Mouse (Mus musculus) bone marrow macrophage, adult 2 months (primary cell): Measurements from ENCODE around the gene Mcm3. TPM values are rescaled to one million over a fixed set of nuclear protein-coding genes. Genes with fewer than 3 reads are reported as not detected.

ENCODE experiments used
- H3K27ac ChIP-seq: 2 replicates; pipeline ENCODE4 v1.5.1; 2012; ENCODE audit warnings: low read depth, low read length; ENCODE audit not compliant: insufficient read depth
- H3K4me1 ChIP-seq: 2 replicates; pipeline ENCODE4 v1.6.1; 2012; ENCODE audit warnings: low read length; ENCODE audit not compliant: control insufficient read depth, insufficient read depth
- H3K4me3 ChIP-seq: 2 replicates; pipeline ENCODE4 v1.5.1; 2012; ENCODE audit warnings: mild to moderate bottlenecking, low read length, moderate library complexity; ENCODE audit not compliant: insufficient read depth
- CTCF ChIP-seq: IDR thresholded peaks from 2 replicates; pipeline ENCODE4 v1.5.1; 2012; ENCODE audit warnings: low read depth, mild to moderate bottlenecking, low read length, moderate library complexity
- POLR2A ChIP-seq: IDR thresholded peaks from 2 replicates; pipeline ENCODE4 v1.6.1; 2012; ENCODE audit warnings: mild to moderate bottlenecking, low read depth, low read length, borderline replicate concordance
- polyA plus RNA-seq: library from polyadenylated mRNA; stranded (reverse); fragments of >200 nt; gene quantifications from 2 replicates; pipeline ENCODE4 v1.2.4, GENCODE M21; 2012; ENCODE audit not compliant: missing spikeins, insufficient read depth, insufficient read length

Mcm3 gene
- 34.1 and 36.3 TPM in 2 replicates for polyA plus RNA-seq

GRCm38 (mm10) chr1:20819771-20820605 lies at the start of gene Mcm3:
Gene Mcm3 (minus strand): TSS chr1:20820312.
- H3K4me1 ChIP-seq, result peaks cover 12% of the 10 kb centered on the region
- TF ChIP-seq POLR2A (no peak), CTCF (no peak)
- H3K4me3 ChIP-seq, result peak within 1 kb of the TSS; percentile 84
- peak within 1 kb of the TSS; percentile 16; the same call in 1 of the 2 replicates for H3K27ac ChIP-seq

GRCm38 (mm10) chr1:20868036-20868435 lies 47.9 kb upstream of the Mcm3 start:
- TF ChIP-seq CTCF (no peak), POLR2A (no peak)

DNA sequence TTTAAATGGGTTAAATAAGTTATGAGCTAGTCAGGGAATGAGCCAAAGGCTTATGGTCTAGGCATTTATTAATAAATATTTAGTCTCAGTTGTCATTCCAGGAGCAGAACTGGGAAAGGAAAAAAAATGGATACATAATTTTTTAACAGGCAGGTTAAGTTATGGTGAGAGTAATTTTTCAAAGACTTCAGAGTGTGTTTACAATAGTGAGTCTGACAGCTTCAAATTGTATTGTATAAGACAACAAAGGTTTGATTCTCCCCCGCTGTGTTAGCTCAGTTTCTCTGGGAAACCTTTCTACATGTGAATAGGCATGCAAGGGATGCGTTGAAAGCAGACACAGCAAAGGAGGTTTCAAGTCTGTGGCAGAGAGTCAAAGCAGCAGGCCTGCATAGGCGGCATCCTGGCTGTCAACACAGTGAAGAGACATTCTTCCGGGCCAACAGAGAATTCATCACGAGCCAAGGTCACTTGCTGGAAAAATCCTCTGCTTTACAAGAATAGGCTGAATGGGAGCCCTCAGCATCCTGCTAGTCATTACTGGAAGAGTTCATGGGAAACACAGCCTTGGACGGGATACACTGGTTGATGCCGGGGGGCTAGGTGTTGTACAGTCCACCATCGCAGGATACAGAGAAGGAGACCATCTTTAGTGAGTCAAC lies 47.3 kb upstream of the Mcm3 start:
- TF ChIP-seq CTCF (no peak), POLR2A (no peak)

More at GRCm38 (mm10) chr1:20868036-20868435, 47.9 kb upstream of the Mcm3 start:
- no peaks in the 10 kb centered on the region for H3K4me1 ChIP-seq
- H3K4me3 ChIP-seq, result no peak overlapping the region
- H3K27ac ChIP-seq, result no peak overlapping the region

GRCm38 (mm10) chr1:20863452-20864172 lies 43.5 kb upstream of the Mcm3 start:
- TF ChIP-seq POLR2A, result no peak
- no peak for TF ChIP-seq CTCF
- H3K4me3 ChIP-seq, result no peak overlapping the region
- no peak overlapping the region for H3K27ac ChIP-seq
- H3K4me1 ChIP-seq, result no peaks in the 10 kb centered on the region

More for the DNA sequence above, 47.3 kb upstream of the Mcm3 start:
- Histone ChIP-seq H3K27ac (no peak overlapping the region), H3K4me1 (no peaks in the 10 kb centered on the region), H3K4me3 (no peak overlapping the region)

GRCm38 (mm10) chr1:20861865-20862264 lies 41.8 kb upstream of the Mcm3 start:
- no peak overlapping the region for H3K4me3 ChIP-seq
- TF ChIP-seq POLR2A (no peak), CTCF (no peak)
- no peak overlapping the region for H3K27ac ChIP-seq
- H3K4me1 ChIP-seq, result no peaks in the 10 kb centered on the region

DNA sequence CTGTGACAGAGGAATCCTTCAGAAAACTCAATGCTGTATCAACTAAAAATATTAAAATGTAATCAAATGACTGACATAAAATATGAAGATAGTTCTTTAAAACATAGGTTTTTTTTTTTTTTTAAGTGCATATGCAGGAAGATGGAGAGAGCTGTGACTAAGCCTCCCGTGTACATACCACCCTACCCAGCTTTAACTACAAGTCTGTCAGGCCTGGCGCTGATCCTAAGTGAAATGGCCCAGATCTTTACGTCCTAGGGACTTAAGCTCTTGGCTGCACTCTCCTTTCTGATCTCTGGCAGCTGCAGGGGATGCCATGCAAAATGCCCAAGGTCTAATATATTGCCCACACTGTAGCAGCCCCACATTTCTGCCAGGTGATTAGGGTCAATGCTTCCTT lies 40.7 kb upstream of the Mcm3 start:
- Histone ChIP-seq H3K4me3 (no peak overlapping the region), H3K27ac (no peak overlapping the region)
- TF ChIP-seq CTCF (no peak), POLR2A (no peak)

GRCm38 (mm10) chr1:20856924-20857902 lies 37.1 kb upstream of the Mcm3 start:
- no peaks in the 10 kb centered on the region for H3K4me1 ChIP-seq
- no peak overlapping the region for H3K4me3 ChIP-seq
- TF ChIP-seq CTCF, result no peak
- H3K27ac ChIP-seq, result no peak overlapping the region

More for the DNA sequence above, 40.7 kb upstream of the Mcm3 start:
- H3K4me1 ChIP-seq, result no peaks in the 10 kb centered on the region

DNA sequence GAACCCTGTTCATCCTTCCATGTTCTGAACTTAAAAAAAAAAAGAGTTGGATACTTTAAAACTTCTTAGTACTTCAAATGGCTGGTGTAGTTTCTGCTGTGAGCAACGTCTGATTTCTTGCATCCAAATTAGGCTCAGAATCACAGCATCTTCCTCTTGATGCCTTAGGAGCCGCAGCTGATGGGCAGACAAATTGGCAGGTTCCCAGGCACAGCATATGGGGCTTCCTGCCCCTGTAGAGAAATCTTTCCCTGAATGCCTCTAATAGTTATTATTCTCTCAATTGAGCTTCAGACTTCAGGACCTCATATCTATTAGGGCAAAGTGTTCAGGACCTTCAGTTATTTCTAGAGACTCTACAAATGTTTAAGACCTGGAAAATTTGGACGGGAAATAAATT lies 19.8 kb upstream of the Mcm3 start:
- Histone ChIP-seq H3K4me1 (peaks cover 6% of the 10 kb centered on the region; the same call in 1 of the 2 replicates), H3K4me3 (no peak overlapping the region), H3K27ac (no peak overlapping the region)
- no peak for TF ChIP-seq POLR2A
- TF ChIP-seq CTCF, result no peak

DNA sequence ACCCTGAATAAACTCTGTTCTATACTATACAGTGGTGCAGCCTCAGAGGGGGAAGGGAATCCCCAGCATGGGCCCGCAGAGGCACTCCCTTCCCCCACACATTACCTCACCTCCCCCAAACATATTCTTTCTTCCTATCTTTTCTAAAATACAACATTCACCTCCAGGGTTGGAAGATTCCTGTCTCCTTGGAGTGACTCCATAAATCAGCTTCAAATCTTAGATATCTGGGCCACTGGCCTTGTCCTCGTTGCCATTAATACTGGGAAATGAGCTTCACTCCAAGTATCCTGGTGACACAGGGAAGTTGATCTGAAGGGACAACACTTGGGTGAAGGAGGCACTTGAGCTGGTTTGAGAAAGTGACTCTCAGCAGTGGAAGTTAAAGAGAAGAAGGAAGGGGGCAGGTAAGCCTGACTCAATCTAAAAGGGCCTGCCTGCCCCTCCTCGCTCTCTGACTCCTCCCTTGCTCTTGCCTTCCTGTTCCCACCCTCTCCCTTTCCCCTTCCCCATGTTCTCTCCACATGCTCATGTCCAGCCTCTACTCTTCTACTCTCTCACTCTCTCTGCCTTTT lies 16.5 kb upstream of the Mcm3 start:
- Histone ChIP-seq H3K4me1 (no peaks in the 10 kb centered on the region), H3K27ac (no peak overlapping the region)

More for the DNA sequence above, 16.5 kb upstream of the Mcm3 start:
- H3K4me3 ChIP-seq, result no peak overlapping the region
- TF ChIP-seq POLR2A (no peak), CTCF (no peak)
